Mouse (Mus musculus) fibroblast of lung, adult 2 months (primary cell): ENCODE measurements around the gene Olfr814.
"Not testable (repeated sequence)": the region's sequence is repeated elsewhere in the genome, so short reads cannot be mapped to it uniquely, and the experiment has no call there.

ENCODE experiments used
- DNase-seq: peaks from one replicate; pipeline ENCODE4 v3.0.0-alpha.2; 2011; ENCODE audit warnings: low read depth

The Olfr814 gene

GRCm38 (mm10) chr10:129879751-129880150, at the start of gene Olfr814:
TSS of gene Olfr814 (minus strand) at chr10:129879851.
- DNase-seq: not testable (repeated sequence)

- DNase-seq: no peak
These were observed 35.8 kb upstream of the Olfr814 start, which contains the start of gene Olfr816 for GRCm38 (mm10) chr10:129915497-129915896. TSS of gene Olfr816 (minus strand) at chr10:129915597.

- not testable (repeated sequence) for DNase-seq
These were observed 26.1 kb upstream of the Olfr814 start, which contains the start of gene Olfr815 for GRCm38 (mm10) chr10:129905767-129906166. TSS of gene Olfr815 (minus strand) at chr10:129905867.

- DNase-seq: no peak
These were observed 6.3 kb upstream of the Olfr814 start for GRCm38 (mm10) chr10:129885934-129886333.

- not testable (repeated sequence) for DNase-seq
These were observed 5.8 kb upstream of the Olfr814 start for GRCm38 (mm10) chr10:129885496-129885895.

- DNase-seq: no peak
These were observed 24.6 kb downstream of the Olfr814 start, which contains the start of gene Olfr813 for GRCm38 (mm10) chr10:129855067-129855466. TSS of gene Olfr813 (plus strand) at chr10:129855367.

- no peak for DNase-seq
These were observed 32.3 kb downstream of the Olfr814 start for GRCm38 (mm10) chr10:129847343-129847742.

- no peak for DNase-seq
These were observed 33.7 kb downstream of the Olfr814 start, which contains the start of gene Olfr812 for GRCm38 (mm10) chr10:129845994-129846393. TSS of gene Olfr812 (minus strand) at chr10:129846094.
